ENCODE assay signal across 8 mouse cellular contexts in the genomic region with DNA sequence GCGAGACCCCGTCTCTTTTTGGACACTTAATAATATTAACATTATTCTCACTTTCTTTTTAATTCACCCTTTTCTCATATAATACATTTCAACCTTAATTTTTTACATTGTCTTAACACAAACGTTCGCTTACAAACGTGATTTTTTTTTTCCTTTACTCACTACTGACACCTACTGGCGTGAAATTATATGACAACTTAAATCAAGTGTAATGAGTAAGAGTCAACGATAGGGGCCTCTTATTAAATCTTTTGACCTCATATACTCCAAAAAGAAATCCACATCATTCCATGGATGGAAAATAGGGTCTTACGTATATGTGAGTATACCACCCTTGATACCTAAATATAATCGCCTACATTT. TPM values are rescaled to one million over a fixed set of nuclear protein-coding genes. Genes with fewer than 3 reads are reported as not detected.
DNase-seq lines count a peak whose midpoint lies in the region; ATAC-seq and TF ChIP-seq lines count a peak whose summit lies in the region.

No protein-coding gene starts in this region.

- peak; percentile 51 for ATAC-seq in erythroblast, adult 5-6 weeks (replicated peaks; ENCODE audit: low FRiP score, poor library complexity, severe bottlenecking)
- peak; percentile 6 for ATAC-seq in lung, postnatal 0 days

- peak overlapping the region; percentile 12; the same call in 1 of the 2 replicates for H3K4me3 ChIP-seq in lung, postnatal 0 days (ENCODE audit: low read depth, low read length)

- peak; percentile 79 for TF ChIP-seq CTCF in lung, postnatal 0 days (IDR thresholded peaks at IDR 0.05)

- peaks cover 4% of the 10 kb centered on the region; the same call in 1 of the 2 replicates for H3K4me1 ChIP-seq in lung, postnatal 0 days (ENCODE audit: insufficient read depth, low read depth, low read length)

- peak; percentile 24 for DNase-seq in layer of hippocampus, adult 11-12 months (ENCODE audit: low spot score)
- no peak for DNase-seq in layer of hippocampus, adult 9-11 months
- peak; percentile 83 for DNase-seq in MEL-GATA-1-ER (ENCODE audit: extremely low read depth, low read depth)
- DNase-seq in hindlimb bud, embryonic 11.5 days (ENCODE audit: extremely low spot score, low read depth, low spot score), result peak; percentile 98
- peak; percentile 88 for DNase-seq in lung, postnatal 0 days (ENCODE audit: low spot score)
- peak; percentile 89 for DNase-seq in splenic B cell, adult 2 months (ENCODE audit: low read depth, low spot score)
- no peak for DNase-seq in urinary bladder, adult 18-20 months (ENCODE audit: low spot score in 2 of 2)

- H3K36me3 ChIP-seq in lung, postnatal 0 days (ENCODE audit: insufficient read depth, low read length), result 0 out of 2 replicates have a peak, but pooled peaks cover 4% of the 10 kb centered on the region
- H3K36me3 ChIP-seq in splenic B cell, adult 2 months (ENCODE audit: control insufficient read depth, insufficient read depth, low read length, poor library complexity, severe bottlenecking), result peaks cover 2% of the 10 kb centered on the region; the same call in 1 of the 2 replicates

- no peak overlapping the region for H3K9ac ChIP-seq in lung, postnatal 0 days (replicated peaks; ENCODE audit: low read depth)

- no peak overlapping the region for H3K27ac ChIP-seq in lung, postnatal 0 days (ENCODE audit: low read length)

- H3K4me2 ChIP-seq in lung, postnatal 0 days (replicated peaks; ENCODE audit: low read depth, low read length), result 0 out of 2 replicates have a peak overlapping the region, but pooled peaks have one; percentile 11

- no peaks in the 10 kb centered on the region for H3K9me3 ChIP-seq in lung, postnatal 0 days (ENCODE audit: low read length)

- 4% methylated on average over 9 of the region's 9 CpGs for WGBS in lung, postnatal 0 days

- no peaks in the 10 kb centered on the region for H3K27me3 ChIP-seq in lung, postnatal 0 days (replicated peaks; ENCODE audit: insufficient read depth, low read length)
- no peaks in the 10 kb centered on the region for H3K27me3 ChIP-seq in splenic B cell, adult 2 months (ENCODE audit: control insufficient read depth, insufficient read depth, low read length, poor library complexity, severe bottlenecking)

- TF ChIP-seq EP300 in lung, postnatal 0 days (IDR thresholded peaks at IDR 0.05), result peak; percentile 16; the same call in 1 of the 2 replicates

RNA-seq across cellular contexts. Expression of a gene that starts 0.6 kb away (rescaled TPM):
- 531 and 573 TPM in 2 replicates for total RNA-seq in erythroblast, adult 5-6 weeks (2015; ENCODE audit: low replicate concordance)
- 408 and 804 TPM in 2 replicates for total RNA-seq in erythroblast, adult 5-6 weeks (2017; ENCODE audit: low replicate concordance)
- polyA plus RNA-seq in lung, postnatal 0 days (2015; fragmentation: Nextera tagmentation; extraction: Ambion mirVana), result 1,546 and 1,642 TPM in 2 replicates

RNA-seq across cellular contexts. Expression of a gene that starts 9.1 kb away (rescaled TPM):
- 14.2 and 16.5 TPM in 2 replicates for total RNA-seq in erythroblast, adult 5-6 weeks (2015; ENCODE audit: low replicate concordance)
- total RNA-seq in erythroblast, adult 5-6 weeks (2017; ENCODE audit: low replicate concordance), result 6.7 and 8.8 TPM in 2 replicates
- 1.9 and 2.3 TPM in 2 replicates for polyA plus RNA-seq in lung, postnatal 0 days (2015; fragmentation: Nextera tagmentation; extraction: Ambion mirVana)

RNA-seq across cellular contexts. Expression of a gene that starts 24.3 kb away (rescaled TPM):
- total RNA-seq in erythroblast, adult 5-6 weeks (2015; ENCODE audit: low replicate concordance), result 207 and 213 TPM in 2 replicates
- total RNA-seq in erythroblast, adult 5-6 weeks (2017; ENCODE audit: low replicate concordance), result 166 and 173 TPM in 2 replicates
- 481 and 510 TPM in 2 replicates for polyA plus RNA-seq in lung, postnatal 0 days (2015; fragmentation: Nextera tagmentation; extraction: Ambion mirVana)

RNA-seq across cellular contexts. Expression of a gene that starts 24.4 kb away (rescaled TPM):
- 30.4 and 34.7 TPM in 2 replicates for total RNA-seq in erythroblast, adult 5-6 weeks (2015; ENCODE audit: low replicate concordance)
- total RNA-seq in erythroblast, adult 5-6 weeks (2017; ENCODE audit: low replicate concordance), result 21.2 and 23.1 TPM in 2 replicates
- 45.7 and 50.0 TPM in 2 replicates for polyA plus RNA-seq in lung, postnatal 0 days (2015; fragmentation: Nextera tagmentation; extraction: Ambion mirVana)

RNA-seq across cellular contexts. Expression of a gene that starts 37.3 kb away (rescaled TPM):
- total RNA-seq in erythroblast, adult 5-6 weeks (2015; ENCODE audit: low replicate concordance), result not detected in 2 replicates
- 8.1 and 14.4 TPM in 2 replicates for total RNA-seq in erythroblast, adult 5-6 weeks (2017; ENCODE audit: low replicate concordance)
- 7.9 and 8.2 TPM in 2 replicates for polyA plus RNA-seq in lung, postnatal 0 days (2015; fragmentation: Nextera tagmentation; extraction: Ambion mirVana)

Comparison
In these comparisons a context has a peak if more than half of its experiments do, and no peak if none do; other contexts are left out.
1. DNase-seq: peak in layer of hippocampus, adult 11-12 months (single experiment), MEL-GATA-1-ER (single experiment), hindlimb bud, embryonic 11.5 days (single experiment), lung, postnatal 0 days (single experiment) and splenic B cell, adult 2 months (single experiment); none in layer of hippocampus, adult 9-11 months (single experiment) and urinary bladder, adult 18-20 months (0 of 2).